8 mouse cellular contexts compared by ENCODE assay signal in the genomic region with DNA sequence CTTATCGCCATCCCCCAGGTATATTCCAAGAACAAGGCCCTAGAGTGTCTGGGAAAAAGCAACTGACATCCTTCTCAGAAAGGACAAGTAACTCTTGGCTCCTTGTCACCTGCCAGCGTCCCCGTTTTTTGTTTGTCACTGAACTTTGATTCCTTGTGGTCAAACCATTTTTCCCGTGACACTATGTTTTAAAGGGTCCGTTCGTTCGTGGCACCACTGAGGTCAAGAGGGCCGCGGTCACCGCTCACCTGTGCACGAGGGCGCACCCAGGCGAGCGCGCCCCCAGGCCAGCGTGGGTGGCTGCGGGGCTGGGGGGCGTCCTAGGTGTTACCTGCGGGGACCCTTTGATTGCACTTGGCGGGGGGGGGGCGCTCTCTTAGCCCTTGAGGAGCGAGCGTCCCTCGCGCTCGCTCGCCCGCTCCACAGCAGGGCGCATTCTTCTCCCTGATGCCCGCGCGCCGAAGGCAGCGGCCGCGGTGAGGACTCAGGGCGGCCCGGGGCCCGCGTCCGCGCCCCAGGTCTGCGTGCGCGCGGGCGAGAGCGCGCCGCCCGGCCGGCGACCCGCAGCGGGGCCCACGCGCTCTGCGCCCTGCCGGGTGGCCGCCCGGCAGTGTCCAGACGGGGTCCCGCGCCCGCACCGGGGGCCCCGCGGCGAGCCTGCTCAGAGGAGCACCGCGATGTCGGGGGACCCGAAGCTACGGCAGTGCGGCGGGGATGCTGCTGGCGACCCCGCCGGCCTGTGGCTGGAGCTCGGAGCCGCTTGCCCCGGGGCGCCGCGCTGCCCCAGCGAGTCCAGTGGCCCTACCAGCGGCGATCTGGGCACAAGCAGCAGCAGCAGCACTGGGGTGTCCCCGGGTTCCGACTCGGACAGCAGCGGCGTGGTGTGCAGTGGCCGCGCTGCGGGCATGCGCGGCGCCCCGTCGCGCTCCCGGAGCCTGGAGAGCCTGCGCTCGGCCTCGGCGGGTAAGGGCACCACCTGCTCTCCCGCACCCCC.
DNase-seq lines count a peak whose midpoint lies in the region; ATAC-seq lines count a peak whose summit lies in the region.

No protein-coding gene starts in this region.

- H3K4me1 ChIP-seq in kidney, embryonic 14.5 days (ENCODE audit: control insufficient read depth, insufficient read depth, low read length), result 0 out of 2 replicates have a peak, but pooled peaks cover 3% of the 10 kb centered on the region
- H3K4me1 ChIP-seq in embryonic facial prominence, embryonic 10.5 days, result peaks cover 26% of the 10 kb centered on the region
- H3K4me1 ChIP-seq in intestine, embryonic 14.5 days (replicated peaks; ENCODE audit: control insufficient read depth, insufficient read depth, low read length), result peaks cover 9% of the 10 kb centered on the region; the same call in 1 of the 2 replicates
- peaks cover 19% of the 10 kb centered on the region for H3K4me1 ChIP-seq in midbrain, embryonic 15.5 days

- ATAC-seq in kidney, embryonic 14.5 days (ENCODE audit: low FRiP score, low TSS enrichment), result peak; percentile 70
- ATAC-seq in intestine, embryonic 14.5 days (replicated peaks; ENCODE audit: low FRiP score, low TSS enrichment, low read depth), result peak; percentile 57
- peak; percentile 83 for ATAC-seq in midbrain, embryonic 15.5 days (replicated peaks)
- no peak for ATAC-seq in erythroblast, adult 5-6 weeks (replicated peaks; ENCODE audit: low FRiP score, poor library complexity, severe bottlenecking)

- no peaks in the 10 kb centered on the region for H3K9me3 ChIP-seq in kidney, embryonic 14.5 days (ENCODE audit: control insufficient read depth, low read length)
- H3K9me3 ChIP-seq in embryonic facial prominence, embryonic 10.5 days, result no peaks in the 10 kb centered on the region
- H3K9me3 ChIP-seq in intestine, embryonic 14.5 days (ENCODE audit: control insufficient read depth, low read length), result no peaks in the 10 kb centered on the region
- no peaks in the 10 kb centered on the region for H3K9me3 ChIP-seq in midbrain, embryonic 15.5 days

- H3K4me3 ChIP-seq in kidney, embryonic 14.5 days (ENCODE audit: low read length), result peak overlapping the region; percentile 70
- H3K4me3 ChIP-seq in embryonic facial prominence, embryonic 10.5 days, result peak overlapping the region; percentile 77
- peak overlapping the region; percentile 62 for H3K4me3 ChIP-seq in intestine, embryonic 14.5 days (ENCODE audit: low read depth, low read length)
- H3K4me3 ChIP-seq in midbrain, embryonic 15.5 days, result peak overlapping the region; percentile 72

- WGBS in kidney, embryonic 14.5 days, result under 1% methylated on average over 86 of the region's 108 CpGs
- WGBS in embryonic facial prominence, embryonic 10.5 days, result under 1% methylated on average over 108 of the region's 108 CpGs
- under 1% methylated on average over 75 of the region's 108 CpGs for WGBS in intestine, embryonic 14.5 days
- under 1% methylated on average over 97 of the region's 108 CpGs for WGBS in midbrain, embryonic 15.5 days

- peak overlapping the region; percentile 99 for H3K4me2 ChIP-seq in kidney, embryonic 14.5 days (replicated peaks; ENCODE audit: low read depth, low read length)
- H3K4me2 ChIP-seq in intestine, embryonic 14.5 days (ENCODE audit: low read length), result peak overlapping the region; percentile 91
- peak overlapping the region; percentile 86 for H3K4me2 ChIP-seq in midbrain, embryonic 15.5 days

- no peak overlapping the region for H3K27ac ChIP-seq in kidney, embryonic 14.5 days (ENCODE audit: low read depth, low read length)
- H3K27ac ChIP-seq in embryonic facial prominence, embryonic 10.5 days (replicated peaks), result peak overlapping the region; percentile 80
- no peak overlapping the region for H3K27ac ChIP-seq in intestine, embryonic 14.5 days (ENCODE audit: low read depth)
- peak overlapping the region; percentile 66 for H3K27ac ChIP-seq in midbrain, embryonic 15.5 days

- H3K27me3 ChIP-seq in kidney, embryonic 14.5 days (ENCODE audit: control insufficient read depth, insufficient read depth, low read length), result peaks cover 48% of the 10 kb centered on the region
- H3K27me3 ChIP-seq in embryonic facial prominence, embryonic 10.5 days (replicated peaks; ENCODE audit: low read depth, poor library complexity, severe bottlenecking), result peaks cover 90% of the 10 kb centered on the region
- peaks cover 59% of the 10 kb centered on the region for H3K27me3 ChIP-seq in intestine, embryonic 14.5 days (replicated peaks; ENCODE audit: control insufficient read depth, insufficient read depth, low read length)
- peaks cover 5% of the 10 kb centered on the region; the same call in 1 of the 2 replicates for H3K27me3 ChIP-seq in midbrain, embryonic 15.5 days (replicated peaks)

- no peak for DNase-seq in kidney, adult 18-20 months
- peak; percentile 41 for DNase-seq in adrenal gland, postnatal 10 days
- DNase-seq in embryonic facial prominence, embryonic 10.5 days (ENCODE audit: low spot score), result peak; percentile 61
- DNase-seq in intestine, embryonic 14.5 days (ENCODE audit: low spot score), result peak; percentile 64
- no peak for DNase-seq in layer of hippocampus, postnatal 14 days (ENCODE audit: low spot score in 2 of 2)

- H3K36me3 ChIP-seq in kidney, embryonic 14.5 days (ENCODE audit: control insufficient read depth, insufficient read depth, low read length), result no peaks in the 10 kb centered on the region
- H3K36me3 ChIP-seq in embryonic facial prominence, embryonic 10.5 days (replicated peaks), result no peaks in the 10 kb centered on the region
- no peaks in the 10 kb centered on the region for H3K36me3 ChIP-seq in intestine, embryonic 14.5 days (ENCODE audit: control insufficient read depth, insufficient read depth, low read length)
- H3K36me3 ChIP-seq in midbrain, embryonic 15.5 days (replicated peaks), result no peaks in the 10 kb centered on the region

- H3K9ac ChIP-seq in kidney, embryonic 14.5 days (ENCODE audit: low read depth, low read length), result peak overlapping the region; percentile 59
- H3K9ac ChIP-seq in intestine, embryonic 14.5 days (ENCODE audit: low read length), result peak overlapping the region; percentile 49
- peak overlapping the region; percentile 84 for H3K9ac ChIP-seq in midbrain, embryonic 15.5 days

Comparison
In these comparisons a context has a peak if more than half of its experiments do, and no peak if none do; other contexts are left out.
1. H3K27ac ChIP-seq: peak in embryonic facial prominence, embryonic 10.5 days (single experiment) and midbrain, embryonic 15.5 days (single experiment); none in kidney, embryonic 14.5 days (single experiment) and intestine, embryonic 14.5 days (single experiment).
2. DNase-seq: peak in adrenal gland, postnatal 10 days (single experiment), embryonic facial prominence, embryonic 10.5 days (single experiment) and intestine, embryonic 14.5 days (single experiment); none in kidney, adult 18-20 months (single experiment) and layer of hippocampus, postnatal 14 days (0 of 2).
3. Peak in every context shown above with its lines, with median percentiles within 50 percentile points of each other: H3K4me2 ChIP-seq, H3K4me3 ChIP-seq and H3K9ac ChIP-seq.